Mouse (Mus musculus): Measurements from ENCODE around the gene Mto1. TPM values are rescaled to one million over a fixed set of nuclear protein-coding genes. Genes with fewer than 3 reads are reported as not detected.

Mto1 gene
- 26.2 and 27.7 TPM in 2 replicates for polyA plus RNA-seq (2015; fragmentation: Nextera tagmentation; extraction: Ambion mirVana)

GRCm38 (mm10) chr9:78447973-78448873 lies at the start of gene Mto1, which contains the start of gene Gm17324:
TSS of gene Mto1 (plus strand) at chr9:78448208.
TSS of gene Gm17324 (minus strand) at chr9:78448786.
- H3K36me3 ChIP-seq: peaks cover 16% of the 10 kb centered on the region
- H3K4me1 ChIP-seq (replicated peaks): peaks cover 13% of the 10 kb centered on the region
- H3K4me3 ChIP-seq: peak within 1 kb of the TSS; percentile 95
- under 1% methylated on average over 96 of the region's 96 CpGs for WGBS
- H3K9me3 ChIP-seq (replicated peaks): no peaks in the 10 kb centered on the region
- ATAC-seq (replicated peaks; ENCODE audit: insufficient number of reproducible peaks, insufficient read depth, low FRiP score, low read depth): peak; percentile 94
- peak within 1 kb of the TSS; percentile 95 for H3K9ac ChIP-seq
- peaks cover 26% of the 10 kb centered on the region for H3K27me3 ChIP-seq
- peak within 1 kb of the TSS; percentile 66 for H3K4me2 ChIP-seq
- H3K27ac ChIP-seq: peak within 1 kb of the TSS; percentile 95

- no peaks in the 10 kb centered on the region for H3K9me3 ChIP-seq (replicated peaks)
- H3K4me1 ChIP-seq (replicated peaks): peaks cover 7% of the 10 kb centered on the region
- no peak overlapping the region for H3K9ac ChIP-seq
- WGBS: 71% methylated on average over 5 of the region's 5 CpGs
- no peak for ATAC-seq (replicated peaks; ENCODE audit: insufficient number of reproducible peaks, insufficient read depth, low FRiP score, low read depth)
- H3K27me3 ChIP-seq: peaks cover 30% of the 10 kb centered on the region
- H3K27ac ChIP-seq: no peak overlapping the region
- H3K36me3 ChIP-seq: no peaks in the 10 kb centered on the region
- H3K4me2 ChIP-seq: no peak overlapping the region
- no peak overlapping the region for H3K4me3 ChIP-seq
These were observed 47.4 kb upstream of the Mto1 start for GRCm38 (mm10) chr9:78400570-78400969.

GRCm38 (mm10) chr9:78401596-78401995 lies 46.4 kb upstream of the Mto1 start:
- WGBS: 89% methylated on average over 7 of the region's 7 CpGs
- Histone ChIP-seq H3K9me3 (replicated peaks) (no peaks in the 10 kb centered on the region), H3K27ac (no peak overlapping the region), H3K27me3 (peaks cover 20% of the 10 kb centered on the region), H3K4me1 (replicated peaks) (no peaks in the 10 kb centered on the region), H3K36me3 (no peaks in the 10 kb centered on the region), H3K4me2 (no peak overlapping the region), H3K9ac (no peak overlapping the region), H3K4me3 (no peak overlapping the region)
- ATAC-seq (replicated peaks; ENCODE audit: insufficient number of reproducible peaks, insufficient read depth, low FRiP score, low read depth): no peak

GRCm38 (mm10) chr9:78427362-78427781 lies 20.6 kb upstream of the Mto1 start:
- Histone ChIP-seq H3K27ac (no peak overlapping the region), H3K4me1 (replicated peaks) (peaks cover 6% of the 10 kb centered on the region; the same call in 1 of the 2 replicates), H3K4me2 (peak overlapping the region; percentile 81), H3K27me3 (no peaks in the 10 kb centered on the region), H3K9ac (peak overlapping the region; percentile 40), H3K36me3 (no peaks in the 10 kb centered on the region), H3K9me3 (replicated peaks) (no peaks in the 10 kb centered on the region), H3K4me3 (peak overlapping the region; percentile 47)
- 0 out of 2 replicates have a peak, but pooled peaks have one; percentile 43 for ATAC-seq (replicated peaks; ENCODE audit: insufficient number of reproducible peaks, insufficient read depth, low FRiP score, low read depth)
- 17% methylated on average over 27 of the region's 27 CpGs for WGBS

GRCm38 (mm10) chr9:78428185-78428584 lies 19.8 kb upstream of the Mto1 start:
- WGBS: 57% methylated on average over 6 of the region's 6 CpGs

GRCm38 (mm10) chr9:78428870-78429432 lies 19.1 kb upstream of the Mto1 start:
- no peaks in the 10 kb centered on the region for H3K9me3 ChIP-seq (replicated peaks)
- no peak overlapping the region for H3K27ac ChIP-seq
- H3K4me2 ChIP-seq: no peak overlapping the region
- WGBS: 74% methylated on average over 4 of the region's 4 CpGs
- no peak overlapping the region for H3K9ac ChIP-seq
- no peak overlapping the region for H3K4me3 ChIP-seq
- peaks cover 6% of the 10 kb centered on the region; the same call in 1 of the 2 replicates for H3K4me1 ChIP-seq (replicated peaks)
- H3K36me3 ChIP-seq: no peaks in the 10 kb centered on the region
- ATAC-seq (replicated peaks; ENCODE audit: insufficient number of reproducible peaks, insufficient read depth, low FRiP score, low read depth): no peak
- no peaks in the 10 kb centered on the region for H3K27me3 ChIP-seq

More at GRCm38 (mm10) chr9:78428185-78428584, 19.8 kb upstream of the Mto1 start:
- H3K4me1 ChIP-seq (replicated peaks): peaks cover 6% of the 10 kb centered on the region; the same call in 1 of the 2 replicates
- no peaks in the 10 kb centered on the region for H3K27me3 ChIP-seq
- H3K4me2 ChIP-seq: peak overlapping the region; percentile 81; the same call in 1 of the 2 replicates
- no peak overlapping the region for H3K9ac ChIP-seq
- no peak overlapping the region for H3K4me3 ChIP-seq
- H3K27ac ChIP-seq: no peak overlapping the region
- no peaks in the 10 kb centered on the region for H3K9me3 ChIP-seq (replicated peaks)
- no peaks in the 10 kb centered on the region for H3K36me3 ChIP-seq
- ATAC-seq (replicated peaks; ENCODE audit: insufficient number of reproducible peaks, insufficient read depth, low FRiP score, low read depth): no peak

- no peak overlapping the region for H3K27ac ChIP-seq
- WGBS: 67% methylated on average over 2 of the region's 2 CpGs
These were observed 18.5 kb upstream of the Mto1 start for GRCm38 (mm10) chr9:78429551-78429950.

GRCm38 (mm10) chr9:78430486-78430885 lies 17.5 kb upstream of the Mto1 start:
- no peak for ATAC-seq (replicated peaks; ENCODE audit: insufficient number of reproducible peaks, insufficient read depth, low FRiP score, low read depth)
- WGBS: 70% methylated on average over 6 of the region's 6 CpGs
- H3K4me2 ChIP-seq: no peak overlapping the region
- no peaks in the 10 kb centered on the region for H3K9me3 ChIP-seq (replicated peaks)
- H3K4me1 ChIP-seq (replicated peaks): peaks cover 6% of the 10 kb centered on the region; the same call in 1 of the 2 replicates
- H3K36me3 ChIP-seq: no peaks in the 10 kb centered on the region
- H3K4me3 ChIP-seq: no peak overlapping the region
- no peak overlapping the region for H3K27ac ChIP-seq
- no peak overlapping the region for H3K9ac ChIP-seq
- no peaks in the 10 kb centered on the region for H3K27me3 ChIP-seq

More at GRCm38 (mm10) chr9:78429551-78429950, 18.5 kb upstream of the Mto1 start:
- no peak overlapping the region for H3K9ac ChIP-seq
- H3K4me3 ChIP-seq: no peak overlapping the region
- H3K4me1 ChIP-seq (replicated peaks): peaks cover 6% of the 10 kb centered on the region; the same call in 1 of the 2 replicates
- H3K27me3 ChIP-seq: no peaks in the 10 kb centered on the region
- no peak for ATAC-seq (replicated peaks; ENCODE audit: insufficient number of reproducible peaks, insufficient read depth, low FRiP score, low read depth)
- no peaks in the 10 kb centered on the region for H3K36me3 ChIP-seq
- no peak overlapping the region for H3K4me2 ChIP-seq
- H3K9me3 ChIP-seq (replicated peaks): no peaks in the 10 kb centered on the region

- no peak for ATAC-seq (replicated peaks; ENCODE audit: insufficient number of reproducible peaks, insufficient read depth, low FRiP score, low read depth)
- Histone ChIP-seq H3K27ac (no peak overlapping the region), H3K4me1 (replicated peaks) (peaks cover 6% of the 10 kb centered on the region; the same call in 1 of the 2 replicates), H3K4me2 (no peak overlapping the region), H3K9ac (no peak overlapping the region), H3K36me3 (no peaks in the 10 kb centered on the region), H3K27me3 (no peaks in the 10 kb centered on the region), H3K4me3 (no peak overlapping the region), H3K9me3 (replicated peaks) (no peaks in the 10 kb centered on the region)
- 86% methylated on average over 5 of the region's 5 CpGs for WGBS
These were observed 15.5 kb upstream of the Mto1 start for GRCm38 (mm10) chr9:78432471-78432870.

GRCm38 (mm10) chr9:78439426-78439825 lies 8.6 kb upstream of the Mto1 start:
- Histone ChIP-seq H3K9me3 (replicated peaks) (no peaks in the 10 kb centered on the region), H3K4me1 (replicated peaks) (peaks cover 14% of the 10 kb centered on the region), H3K27me3 (peaks cover 43% of the 10 kb centered on the region), H3K4me3 (no peak overlapping the region), H3K27ac (no peak overlapping the region), H3K9ac (no peak overlapping the region), H3K4me2 (no peak overlapping the region), H3K36me3 (no peaks in the 10 kb centered on the region)
- 67% methylated on average over 5 of the region's 5 CpGs for WGBS
- no peak for ATAC-seq (replicated peaks; ENCODE audit: insufficient number of reproducible peaks, insufficient read depth, low FRiP score, low read depth)

GRCm38 (mm10) chr9:78442237-78442578 lies 5.8 kb upstream of the Mto1 start:
- Histone ChIP-seq H3K9me3 (replicated peaks) (no peaks in the 10 kb centered on the region), H3K27ac (no peak overlapping the region), H3K4me1 (replicated peaks) (peaks cover 14% of the 10 kb centered on the region), H3K9ac (peak overlapping the region; percentile 54; the same call in 1 of the 2 replicates), H3K4me2 (peak overlapping the region; percentile 94), H3K27me3 (peaks cover 57% of the 10 kb centered on the region), H3K36me3 (no peaks in the 10 kb centered on the region), H3K4me3 (peak overlapping the region; percentile 61)
- 6% methylated on average over 9 of the region's 9 CpGs for WGBS
- ATAC-seq (replicated peaks; ENCODE audit: insufficient number of reproducible peaks, insufficient read depth, low FRiP score, low read depth): no peak; the same call in 1 of the 2 replicates
